Mouse (Mus musculus) lung, postnatal 0 days (tissue): ENCODE results near the gene Bola1.

Experiments
- CTCF ChIP-seq: IDR thresholded peaks from 2 replicates; pipeline ENCODE4 v1.5.1; 2016; ENCODE audit warnings: antibody characterized with exemption, mild to moderate bottlenecking
- EP300 ChIP-seq: IDR thresholded peaks from 2 replicates; pipeline ENCODE4 v1.6.1; 2016; ENCODE audit warnings: antibody characterized with exemption, mild to moderate bottlenecking, control low read depth

DNA sequence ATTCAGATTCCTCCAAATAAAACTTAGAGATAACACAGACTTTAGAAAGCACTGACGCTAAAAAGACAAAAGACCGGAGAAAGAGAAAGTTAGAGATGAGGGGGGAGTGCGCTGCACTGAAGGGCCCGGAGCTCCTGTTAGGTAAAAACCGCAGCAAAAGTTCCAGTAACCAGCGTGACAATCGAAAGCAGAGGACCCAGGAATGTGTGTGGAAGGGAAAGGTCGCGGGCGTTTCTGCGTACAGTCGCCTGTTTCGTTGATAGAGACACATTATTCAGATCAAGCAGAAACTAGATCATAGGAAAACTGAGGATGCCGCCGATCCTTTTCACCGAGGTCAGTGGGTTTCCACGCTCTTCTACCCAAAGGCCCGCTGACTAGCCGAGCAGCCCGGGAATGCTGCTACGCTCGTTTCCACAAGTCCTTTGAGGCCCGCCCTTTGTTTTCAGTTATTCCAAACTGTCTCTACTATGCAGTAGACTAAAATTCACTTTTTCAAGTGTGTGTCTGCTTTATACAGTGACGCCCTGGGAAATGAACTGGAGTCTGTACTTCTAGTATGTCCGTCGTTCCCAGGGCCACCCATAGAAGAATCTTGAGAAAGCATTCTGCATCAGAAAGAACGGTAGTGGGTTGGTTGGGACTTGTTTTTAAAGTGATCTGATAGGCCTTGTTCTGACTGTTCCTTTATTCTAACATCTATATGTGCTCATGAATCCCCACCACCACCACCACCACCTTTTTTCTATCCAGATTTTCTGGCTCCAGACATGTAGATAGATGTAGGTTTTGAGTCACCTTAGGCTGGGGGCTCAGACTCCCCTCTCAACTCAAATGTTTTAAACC lies 44.3 kb upstream of the Bola1 start:
- TF ChIP-seq CTCF: no peak
- no peak for TF ChIP-seq EP300
